Mouse (Mus musculus): Measurements from ENCODE around the gene Zdhhc6.

Gene Zdhhc6

DNA sequence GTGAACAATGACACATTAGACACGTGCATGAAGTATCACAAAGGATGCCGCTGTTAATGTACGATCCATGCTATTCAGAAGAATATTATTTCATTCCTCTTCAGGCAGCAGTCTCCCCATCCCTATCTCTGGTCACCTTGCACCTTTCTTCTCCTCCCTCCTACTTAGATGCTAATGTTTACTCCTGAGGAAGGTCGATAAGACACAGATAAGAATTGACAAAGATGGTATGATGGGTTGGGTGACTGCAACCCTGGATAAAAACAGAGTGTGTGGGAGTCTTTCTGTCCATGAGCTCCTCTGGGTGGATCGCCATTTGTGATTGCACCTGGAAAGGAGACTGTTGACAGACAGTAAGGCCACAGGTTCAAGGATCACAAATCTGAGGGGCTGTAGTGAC is 57.3 kb downstream of the Zdhhc6 start:
- DNase-seq (ENCODE audit: extremely low spot score, low spot score) = no peak

DNA sequence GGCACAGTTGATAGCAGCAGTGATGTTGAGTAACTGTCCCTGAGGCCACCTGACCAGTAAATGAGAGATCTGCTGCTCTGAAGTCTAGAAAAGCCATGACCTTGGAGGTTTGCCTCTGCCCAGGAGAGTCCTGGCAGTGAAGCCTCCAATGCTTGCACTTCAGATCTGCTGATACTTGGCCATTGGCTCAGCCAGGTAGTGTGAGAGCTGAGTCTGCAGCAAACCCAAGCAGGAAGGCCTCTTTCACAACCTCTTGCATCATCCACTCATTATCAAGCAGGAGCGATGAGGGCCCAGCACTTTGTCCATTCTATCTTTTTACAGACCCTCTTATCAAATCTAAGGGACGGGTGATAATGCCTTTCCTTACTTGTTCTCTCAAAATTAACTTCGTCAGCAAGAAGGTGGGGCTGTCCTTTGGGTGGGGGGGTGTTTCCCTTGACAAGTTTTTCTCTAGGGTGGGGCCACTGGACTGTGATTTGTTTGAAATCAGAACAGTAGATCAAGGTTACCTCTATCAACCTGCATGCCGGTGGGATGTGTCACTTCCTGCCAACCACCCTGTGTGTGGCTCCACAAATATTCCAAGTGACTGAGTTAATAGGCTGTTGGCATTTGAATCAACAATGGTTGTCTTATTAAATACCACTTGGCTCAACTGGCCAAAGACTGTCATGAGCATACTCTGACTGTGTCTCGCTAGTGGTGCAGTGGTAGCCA is 58.0 kb downstream of the Zdhhc6 start:
- DNase-seq (ENCODE audit: extremely low spot score, low spot score) = no peak

DNA sequence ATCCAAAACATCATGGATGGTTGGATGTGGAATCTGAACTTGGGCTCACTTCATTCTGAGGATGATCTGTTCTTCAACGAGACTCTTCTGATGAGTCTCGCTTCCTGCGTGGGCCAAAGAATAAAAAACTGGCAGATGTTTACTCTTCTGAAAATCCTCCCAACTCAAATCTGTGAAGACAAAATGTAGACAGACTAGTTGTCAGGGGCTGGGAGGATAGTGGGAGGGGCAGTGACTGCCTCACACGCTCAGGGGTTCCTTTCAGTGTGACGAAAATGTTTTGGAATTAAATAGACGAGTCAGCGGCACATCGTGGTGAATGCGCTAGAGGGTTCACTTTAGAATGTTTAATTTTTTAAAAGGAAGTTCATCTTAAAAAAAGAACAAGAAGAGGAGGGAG is 59.7 kb downstream of the Zdhhc6 start:
- no peak for DNase-seq (ENCODE audit: extremely low spot score, low spot score)

DNA sequence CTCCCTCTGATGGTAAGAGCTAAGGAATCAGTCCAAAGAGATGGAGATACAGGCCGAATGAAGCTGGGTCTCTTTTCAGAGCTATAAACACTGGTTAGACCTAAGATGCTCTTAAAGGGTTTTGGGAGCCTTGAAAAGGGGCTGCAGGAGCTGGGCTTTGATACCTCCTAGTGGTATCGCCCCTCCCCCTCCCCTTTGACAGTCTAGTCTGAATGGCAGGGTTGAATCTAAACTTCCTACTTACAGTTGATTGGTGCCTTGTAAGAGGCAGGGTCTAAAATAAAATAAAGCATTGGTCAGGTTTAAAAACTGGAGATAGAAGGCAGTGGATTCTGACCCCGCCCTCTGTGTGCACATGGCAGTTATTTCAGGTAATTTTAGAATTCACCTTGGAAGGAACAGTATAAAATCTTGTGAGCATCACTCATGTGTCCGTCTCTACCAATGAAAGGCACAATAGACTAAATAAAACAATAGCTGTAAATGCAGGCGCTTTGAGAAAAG is 61.3 kb downstream of the Zdhhc6 start:
- no peak for DNase-seq (ENCODE audit: extremely low spot score, low spot score)

DNA sequence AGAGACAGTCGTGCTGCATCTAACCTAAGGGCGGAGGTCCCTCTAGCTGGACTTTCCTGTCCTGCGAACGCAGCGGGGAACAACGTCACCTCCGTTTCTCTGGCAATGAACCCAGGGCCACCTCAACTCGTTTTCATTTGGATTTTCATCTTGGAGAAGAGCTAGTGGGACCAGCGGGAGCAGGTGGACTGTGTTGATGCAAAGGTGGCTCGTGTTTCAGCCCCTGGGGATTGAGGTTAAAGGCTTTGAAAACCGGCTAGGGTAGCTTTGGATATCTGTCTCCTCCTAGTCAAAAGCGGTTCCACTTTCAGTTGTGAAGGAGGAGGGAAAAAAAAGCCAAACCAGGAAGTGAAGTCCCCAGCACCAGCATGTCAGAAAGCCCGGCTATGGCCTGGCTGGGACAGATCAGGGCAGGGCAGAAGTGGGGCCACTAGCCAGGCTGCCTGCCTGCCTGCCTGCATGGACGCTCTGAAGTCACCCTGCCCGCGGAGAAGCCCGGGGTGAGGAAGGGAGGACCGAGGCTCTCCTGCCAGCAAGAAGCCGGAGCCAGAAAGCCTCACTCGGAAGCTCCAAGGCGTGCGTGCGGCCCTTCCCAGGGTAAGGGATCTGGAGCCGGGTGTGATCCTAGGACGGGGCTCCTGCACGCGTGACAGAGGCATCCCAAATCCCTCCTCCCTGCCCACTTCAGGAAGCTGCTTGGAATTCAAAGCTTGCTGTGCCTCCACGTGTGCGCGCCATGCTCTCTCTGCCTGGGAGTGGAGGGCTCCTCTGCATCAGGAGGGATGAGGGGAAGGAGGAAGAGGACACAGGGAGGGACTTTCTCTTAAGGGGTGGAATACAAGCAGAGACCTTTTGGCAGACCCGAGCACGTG is 62.0 kb downstream of the Zdhhc6 start:
- DNase-seq (ENCODE audit: extremely low spot score, low spot score) = peak; percentile 80

DNA sequence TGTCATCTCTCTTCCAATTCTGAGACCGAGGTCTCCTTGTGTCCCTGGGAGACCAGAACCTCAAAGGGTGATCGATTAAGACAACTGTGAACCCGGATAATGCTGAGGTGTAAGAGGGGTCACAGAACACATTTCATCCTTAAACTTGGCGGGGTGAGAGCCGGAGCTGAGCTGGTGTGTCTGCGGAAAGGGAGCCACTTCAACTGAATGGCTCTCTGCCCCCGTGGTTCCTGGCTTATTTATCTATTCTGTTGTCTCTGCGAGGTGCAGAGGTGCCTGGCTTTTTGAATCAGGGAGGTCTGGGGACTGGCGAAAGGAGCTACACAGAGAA is 62.6 kb downstream of the Zdhhc6 start:
- DNase-seq (ENCODE audit: extremely low spot score, low spot score) = no peak

DNA sequence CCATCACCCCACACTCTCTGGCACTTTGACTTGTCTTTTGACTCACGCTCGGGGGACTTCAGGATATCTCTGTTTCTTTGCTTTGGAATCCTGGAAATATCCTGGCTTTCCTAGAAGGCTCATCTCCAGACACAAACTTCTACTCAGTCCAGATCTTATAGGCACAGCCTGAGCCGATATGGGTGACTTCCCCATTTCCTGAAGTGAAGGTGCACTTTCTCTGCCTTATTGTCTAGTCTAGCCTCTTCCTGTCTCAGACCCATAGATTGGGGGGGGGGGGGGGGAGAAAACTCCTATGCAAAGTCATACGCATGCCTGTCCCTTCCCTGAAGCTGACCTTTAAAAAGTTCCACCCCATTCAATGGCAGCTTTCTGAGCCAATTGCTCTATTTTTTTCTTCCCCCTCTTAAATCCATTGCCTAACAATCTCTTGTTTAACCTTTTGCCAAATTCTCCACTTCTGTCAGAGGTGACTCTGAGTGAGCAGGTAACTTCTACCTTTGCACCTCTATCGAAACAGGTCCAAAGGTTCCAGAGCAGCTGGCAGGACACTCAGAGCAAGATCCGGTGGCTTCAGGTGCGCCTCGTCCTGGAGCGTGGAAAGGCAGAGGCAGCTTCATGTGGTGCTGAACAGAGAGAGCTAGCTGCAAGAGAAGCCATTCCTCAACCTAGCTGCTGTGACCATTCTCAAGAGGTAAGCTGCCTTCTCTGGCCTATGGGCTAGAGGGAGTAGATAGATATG is 64.3 kb downstream of the Zdhhc6 start, which contains the start of gene Acsl5:
Gene Acsl5, plus strand, starts transcription at position 556 of the 742 bp plus-strand sequence.
- no peak for DNase-seq (ENCODE audit: extremely low spot score, low spot score)

DNA sequence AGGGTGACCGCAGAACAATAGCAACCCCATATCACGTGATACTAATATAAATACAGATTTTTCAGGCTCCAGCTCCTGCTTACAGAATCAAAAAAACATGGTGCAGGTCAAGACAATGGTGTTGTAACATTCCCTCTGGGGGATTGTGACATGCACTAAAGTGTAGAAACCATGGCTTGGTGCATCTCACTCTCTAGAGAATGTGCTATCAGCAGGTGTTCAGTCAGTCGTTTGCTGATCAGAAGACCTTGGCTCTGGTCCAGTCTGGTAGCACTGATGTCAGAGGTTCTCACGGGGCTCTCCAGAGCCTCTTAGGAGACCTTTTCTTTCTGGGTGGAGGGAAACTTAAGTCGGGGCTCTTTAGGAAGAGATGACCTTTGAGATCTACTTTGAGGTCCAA is 65.4 kb downstream of the Zdhhc6 start:
- no peak for DNase-seq (ENCODE audit: extremely low spot score, low spot score)

DNA sequence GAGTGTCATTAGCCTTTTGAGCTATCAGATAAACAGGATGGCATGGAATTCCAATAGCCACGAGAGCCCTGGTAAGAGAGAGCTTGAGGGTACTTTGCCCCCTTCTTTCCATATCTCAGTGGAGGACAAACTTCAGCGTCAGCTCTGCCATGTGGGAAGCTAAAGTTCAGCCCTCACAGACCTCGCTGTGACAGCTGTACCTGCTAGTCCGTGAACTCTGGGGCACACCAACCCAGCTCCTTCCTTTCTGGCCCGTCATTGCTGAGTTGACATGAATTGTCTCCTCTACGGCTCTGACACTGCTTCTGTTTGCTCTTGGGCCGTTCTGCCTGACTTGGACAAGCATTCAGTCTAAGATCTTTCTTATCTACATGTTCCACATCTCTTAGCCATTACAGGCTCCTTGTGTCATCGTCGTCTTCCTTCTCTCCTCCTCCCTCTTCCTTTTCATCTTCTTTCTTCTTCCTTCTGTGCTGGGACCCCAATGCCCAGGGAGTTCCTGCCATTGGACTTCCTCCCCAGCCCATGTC is 67.8 kb downstream of the Zdhhc6 start:
- DNase-seq (ENCODE audit: extremely low spot score, low spot score) = no peak

DNA sequence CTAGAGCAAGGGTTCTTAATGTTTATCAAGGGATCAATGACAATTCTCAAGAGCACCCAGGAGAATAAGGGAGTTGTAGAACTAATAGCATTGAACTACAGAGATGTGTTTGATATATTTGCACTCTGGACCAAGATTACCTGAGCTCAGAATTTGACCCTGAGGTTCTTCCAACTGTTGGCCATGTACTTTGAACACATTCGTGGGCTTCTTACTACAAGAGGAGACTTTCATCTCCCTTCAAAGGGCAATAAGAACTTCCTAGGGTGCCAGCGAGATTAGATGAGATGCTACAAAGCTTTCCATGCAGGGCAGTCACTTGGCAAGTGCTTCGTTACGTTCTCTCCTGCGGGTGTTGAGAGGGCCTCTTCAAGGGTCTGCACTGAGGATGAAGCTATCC is 68.3 kb downstream of the Zdhhc6 start:
- no peak for DNase-seq (ENCODE audit: extremely low spot score, low spot score)

DNA sequence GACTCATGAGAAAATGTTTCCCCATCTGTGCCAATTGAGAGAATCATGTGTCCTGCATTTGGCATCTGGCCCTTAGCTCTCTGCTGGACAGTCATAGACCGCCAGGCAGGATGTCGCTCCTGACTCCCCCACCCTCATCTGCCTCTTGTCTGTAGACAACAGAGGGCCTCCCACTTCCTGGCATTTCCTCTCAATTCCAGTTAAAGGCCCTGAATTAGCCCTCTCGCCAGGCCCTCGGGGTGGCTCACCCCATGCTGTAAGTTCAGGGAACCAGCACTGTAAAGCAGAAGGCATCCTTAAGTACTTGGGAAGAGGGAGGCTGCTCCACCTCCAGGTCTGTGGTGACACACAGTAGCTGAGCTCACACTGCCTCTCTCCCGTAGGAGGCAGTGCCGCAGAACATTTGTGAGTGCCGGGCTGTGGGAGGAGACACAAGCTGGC is 71.0 kb downstream of the Zdhhc6 start:
- DNase-seq (ENCODE audit: extremely low spot score, low spot score) = peak; percentile 17

DNA sequence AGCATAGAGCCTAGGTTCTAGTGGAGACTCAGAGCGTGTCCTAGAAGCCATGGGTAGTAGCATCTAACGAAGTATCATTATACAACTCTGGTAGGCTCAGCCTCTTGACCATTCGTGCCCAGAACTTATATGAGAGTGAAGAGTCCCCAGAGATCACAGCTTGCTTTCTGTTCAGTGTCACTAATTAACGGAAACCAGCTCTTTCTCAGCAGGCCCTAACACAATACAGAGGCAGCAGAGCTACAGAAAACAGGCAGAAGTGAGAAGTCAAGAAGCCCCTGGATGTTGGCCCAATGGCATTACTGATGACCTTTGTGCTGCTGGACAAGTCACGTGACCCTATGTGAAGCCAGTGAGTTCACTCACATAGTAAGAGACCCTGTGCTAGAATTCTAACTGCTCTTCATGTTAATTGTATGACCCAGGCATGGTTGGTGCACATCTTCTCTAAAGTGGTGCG is 74.6 kb downstream of the Zdhhc6 start, which contains the start of gene Gucy2g:
Gene Gucy2g, minus strand, starts transcription at position 51 of the 460 bp plus-strand sequence.
- no peak for DNase-seq (ENCODE audit: extremely low spot score, low spot score)

DNA sequence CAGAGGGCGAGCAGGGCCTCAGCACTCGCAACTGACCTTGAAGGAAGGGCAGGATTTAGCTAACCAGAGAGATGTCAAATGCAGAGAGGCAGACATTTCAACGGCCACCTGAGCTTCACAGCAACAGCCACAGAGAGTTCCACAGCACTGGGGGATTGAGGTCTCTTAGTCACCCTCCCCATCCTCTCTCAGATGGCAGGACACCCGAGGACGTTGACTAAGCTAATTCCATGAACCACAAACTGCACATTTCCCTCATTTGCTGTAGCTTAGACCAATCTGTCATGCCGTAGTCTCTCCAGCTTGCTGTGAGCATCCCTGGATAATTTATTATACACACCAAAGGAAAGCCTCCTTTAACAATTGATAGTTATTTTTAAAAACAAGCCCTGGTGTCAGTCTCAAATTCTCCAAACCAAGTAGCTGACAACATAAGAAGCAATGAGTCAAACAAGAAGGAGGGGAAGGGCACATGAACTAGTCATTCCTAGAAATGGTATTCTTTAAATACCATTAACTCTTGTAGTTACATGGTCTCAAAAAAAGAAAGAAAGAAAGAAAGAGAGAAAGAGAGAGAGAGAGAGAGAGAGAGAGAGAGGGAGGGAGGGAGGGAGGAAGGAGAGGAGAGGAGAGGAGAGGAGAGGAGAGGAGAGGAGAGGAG is 75.9 kb downstream of the Zdhhc6 start:
- DNase-seq (ENCODE audit: extremely low spot score, low spot score) = no peak

DNA sequence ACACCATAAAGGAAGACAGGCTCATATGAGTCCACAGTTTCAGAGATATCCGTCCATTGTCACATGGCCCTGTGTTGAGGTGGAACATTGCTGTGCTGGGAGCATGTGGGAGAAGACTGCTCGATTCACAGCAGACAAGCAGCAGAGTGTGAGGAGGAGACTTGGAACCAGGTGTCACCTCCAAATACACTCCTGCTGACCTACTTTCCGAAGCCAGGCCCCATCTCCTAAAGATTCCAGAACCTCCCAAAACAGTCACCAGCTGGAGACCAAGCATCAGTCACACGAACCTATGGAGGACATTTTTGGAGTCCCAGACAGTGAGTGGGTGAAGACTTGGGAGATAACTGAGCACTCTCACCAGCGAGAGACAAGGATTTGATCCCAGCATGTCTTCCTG is 79.3 kb downstream of the Zdhhc6 start:
- no peak for DNase-seq (ENCODE audit: extremely low spot score, low spot score)

DNA sequence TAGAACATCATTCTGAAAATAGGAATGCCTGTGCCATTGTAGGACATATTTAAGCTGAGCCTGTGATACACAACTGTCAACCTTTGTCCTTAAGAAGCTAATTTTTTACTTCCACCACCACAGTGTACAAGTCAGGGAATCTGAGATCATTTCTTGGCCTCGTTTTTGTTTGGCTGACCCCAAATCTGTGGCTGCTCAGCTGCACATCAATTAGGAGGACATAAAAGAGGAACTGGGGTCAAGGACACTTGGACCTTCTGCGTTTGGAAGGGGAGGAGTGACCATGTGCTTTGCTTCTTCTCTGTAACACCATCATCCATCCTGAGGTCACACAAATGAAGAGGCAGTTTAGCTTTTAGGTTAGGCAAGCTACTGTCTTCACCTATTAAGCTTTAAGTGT is 79.8 kb downstream of the Zdhhc6 start:
- no peak for DNase-seq (ENCODE audit: extremely low spot score, low spot score)

DNA sequence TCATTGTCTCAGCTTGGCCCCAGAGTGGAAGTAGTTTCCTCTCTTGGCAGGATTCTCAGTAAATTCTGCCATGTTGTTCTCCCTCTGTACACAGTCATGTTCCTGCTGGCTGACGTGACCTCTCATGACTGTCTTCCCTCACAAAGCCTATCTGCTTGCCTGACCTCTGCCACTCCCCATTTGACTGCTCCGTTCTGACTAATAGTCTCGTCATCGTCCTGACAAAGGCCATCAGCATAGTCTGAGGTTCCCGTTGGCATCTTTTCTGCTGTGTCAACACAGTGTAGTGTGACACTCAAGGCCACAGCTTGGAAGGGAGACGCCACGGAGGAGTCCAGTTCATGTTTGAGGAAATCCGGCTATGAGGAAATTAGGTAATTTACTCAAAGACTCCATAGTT is 83.7 kb downstream of the Zdhhc6 start:
- DNase-seq (ENCODE audit: extremely low spot score, low spot score) = no peak

DNA sequence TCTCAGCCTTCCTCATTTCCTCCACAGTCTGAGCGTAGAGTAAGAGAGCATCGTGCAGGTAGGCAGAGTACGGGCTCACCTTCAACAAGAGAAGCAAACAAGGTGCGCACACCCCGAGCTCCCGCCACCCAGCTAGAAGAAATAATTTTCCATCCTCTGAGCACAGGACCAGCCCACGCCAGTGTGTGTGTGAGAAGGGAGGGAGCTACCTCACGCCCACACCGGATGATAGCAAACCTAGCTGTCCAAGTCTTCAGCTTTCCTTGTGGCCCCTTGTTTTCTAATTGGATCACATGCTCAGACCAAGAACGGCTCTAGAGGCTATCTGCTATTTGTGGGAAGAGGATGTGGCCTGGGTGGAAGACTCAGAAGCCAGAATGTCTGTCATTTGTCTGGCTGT is 84.8 kb downstream of the Zdhhc6 start:
- DNase-seq (ENCODE audit: extremely low spot score, low spot score) = no peak

DNA sequence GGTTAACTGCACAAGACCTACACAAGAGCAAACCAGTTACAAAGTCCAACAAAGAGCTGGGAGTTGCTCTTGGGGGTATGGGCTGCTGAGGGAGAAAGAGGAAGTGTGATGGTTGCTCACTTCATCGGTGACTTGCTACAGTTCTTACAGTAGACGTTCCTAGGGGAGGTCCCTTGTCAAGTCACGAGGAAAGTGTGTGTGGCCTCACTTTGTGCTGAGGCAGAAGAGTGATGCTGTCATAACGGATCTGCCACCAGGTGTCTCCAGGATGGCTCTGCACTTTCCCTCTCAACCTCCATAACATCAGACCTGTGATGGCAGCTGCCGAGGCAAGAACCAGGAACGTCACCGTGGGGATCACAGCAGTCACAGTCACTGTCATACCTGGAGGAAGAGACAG is 88.7 kb downstream of the Zdhhc6 start:
- no peak for DNase-seq (ENCODE audit: extremely low spot score, low spot score)

DNA sequence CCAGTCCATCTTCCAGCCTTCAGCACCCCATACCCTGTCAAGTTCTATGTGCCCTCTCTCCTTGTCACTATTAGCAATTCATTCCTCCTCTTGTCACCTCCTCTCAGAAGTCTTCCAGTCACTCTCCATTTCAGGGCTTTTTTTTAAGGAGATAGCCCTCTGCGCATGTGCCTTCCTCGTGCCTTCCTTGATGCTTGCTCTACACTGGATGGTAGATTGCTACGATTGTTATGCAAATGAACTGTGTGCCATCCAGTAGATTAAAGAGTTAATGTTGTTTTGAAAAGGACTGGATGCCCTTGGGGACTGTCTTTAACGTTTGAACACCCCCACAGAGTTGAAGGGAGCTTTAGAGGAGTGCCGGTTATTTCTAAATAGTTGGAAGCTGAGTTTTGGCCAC is 89.2 kb downstream of the Zdhhc6 start:
- no peak for DNase-seq (ENCODE audit: extremely low spot score, low spot score)

DNA sequence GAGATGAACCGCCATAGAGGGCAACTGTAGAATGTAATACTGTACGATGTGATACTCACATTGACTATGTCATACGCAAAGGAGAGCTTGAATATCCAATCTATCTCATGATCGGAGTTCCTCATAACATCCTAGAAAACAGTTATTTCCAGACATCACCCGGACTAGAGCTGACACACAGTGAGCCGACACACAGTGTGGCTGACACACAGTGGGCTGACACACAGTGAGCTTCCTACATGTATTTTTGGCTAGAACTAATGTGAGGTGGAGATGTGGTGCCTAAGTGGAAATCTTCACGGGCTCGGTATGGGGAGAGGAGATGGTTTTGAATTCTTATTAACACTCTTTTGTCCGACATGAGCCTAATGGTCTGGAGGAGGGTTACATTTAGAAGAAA is 93.6 kb downstream of the Zdhhc6 start:
- no peak for DNase-seq (ENCODE audit: extremely low spot score, low spot score)

Data from neural tube, embryonic 10.5 days (tissue).